Mouse (Mus musculus) CH12.LX (cell line): ENCODE measurements around the gene Uap1.

Experiments
- BHLHE40 ChIP-seq: IDR thresholded peaks from 2 replicates; pipeline ENCODE4 v1.6.1; 2011; ENCODE audit warnings: mild to moderate bottlenecking, low read depth, low read length, improper control_type of control experiment
- CHD2 ChIP-seq: IDR thresholded peaks from 2 replicates; pipeline ENCODE4 v1.6.1; 2011; ENCODE audit warnings: low read length, improper control_type of control experiment
- CTCF ChIP-seq, 2 experiments: IDR thresholded peaks in 1 of 2; conservative IDR thresholded peaks in 1 of 2; 2 replicates each; pipeline ENCODE4 v1.5.1; 2011 to 2012; ENCODE audit warnings: low read depth in 2 of 2, low read length in 2 of 2, improper control_type of control experiment in 1 of 2, inconsistent platforms in 1 of 2, mild to moderate bottlenecking in 1 of 2, moderate library complexity in 1 of 2
- EP300 ChIP-seq: IDR thresholded peaks from 2 replicates; pipeline ENCODE4 v1.6.1; 2011; ENCODE audit warnings: low read length, improper control_type of control experiment
- ETS1 ChIP-seq: conservative IDR thresholded peaks from 2 replicates; pipeline ENCODE4 v1.6.1; 2012; ENCODE audit warnings: low read depth, mild to moderate bottlenecking, inconsistent platforms, low read length, improper control_type of control experiment, moderate library complexity
- JUND ChIP-seq: conservative IDR thresholded peaks from 2 replicates; pipeline ENCODE4 v1.6.1; 2011; ENCODE audit warnings: low read depth, low read length, improper control_type of control experiment
- MAX ChIP-seq: IDR thresholded peaks from 2 replicates; pipeline ENCODE4 v1.6.1; 2011; ENCODE audit warnings: low read length, improper control_type of control experiment
- MEF2A ChIP-seq: IDR thresholded peaks from 2 replicates; pipeline ENCODE4 v1.6.1; 2014; ENCODE audit warnings: low read depth, mild to moderate bottlenecking, inconsistent platforms, low read length, improper control_type of control experiment, borderline replicate concordance
- POLR2A ChIP-seq: IDR thresholded peaks from 2 replicates; pipeline ENCODE4 v1.6.1; 2011; ENCODE audit warnings: low read depth, mild to moderate bottlenecking, improper control_type of control experiment, low read length
- SIN3A ChIP-seq: IDR thresholded peaks from 2 replicates; pipeline ENCODE4 v1.6.1; 2012; ENCODE audit warnings: low read length, improper control_type of control experiment, inconsistent platforms
- USF1 ChIP-seq: IDR thresholded peaks from 2 replicates; pipeline ENCODE4 v1.6.1; 2014; ENCODE audit warnings: low read depth, mild to moderate bottlenecking, inconsistent platforms, low read length, improper control_type of control experiment
- ZC3H11A ChIP-seq: IDR thresholded peaks from 2 replicates; pipeline ENCODE4 v1.6.1; 2012; ENCODE audit warnings: low read depth, mild to moderate bottlenecking, inconsistent platforms, low read length, improper control_type of control experiment
- ZNF384 ChIP-seq: IDR thresholded peaks from 2 replicates; pipeline ENCODE4 v1.6.1; 2012; ENCODE audit warnings: low read depth, low read length, improper control_type of control experiment, inconsistent platforms

DNA sequence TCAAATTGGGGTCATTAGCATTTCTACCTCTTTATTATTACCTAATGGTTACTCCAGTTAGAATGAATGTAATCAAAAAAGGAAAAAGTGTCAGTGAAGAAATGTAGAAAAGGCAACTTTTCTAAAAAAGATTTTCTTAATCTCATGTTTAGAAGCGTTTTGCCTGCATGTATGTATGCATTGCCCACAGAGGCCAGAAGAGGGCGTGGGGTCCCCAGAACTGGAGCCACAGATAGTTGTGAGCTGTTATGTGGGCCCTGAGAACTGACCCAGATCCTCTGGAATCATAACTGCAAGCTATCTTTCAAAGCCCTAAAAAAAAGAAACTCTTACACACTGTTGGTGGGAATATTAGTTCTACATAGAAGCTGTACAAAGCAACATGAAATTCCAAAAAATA lies 19.5 kb downstream of the Uap1 start:
- TF ChIP-seq CHD2 (no peak), ZNF384 (no peak), POLR2A (no peak), EP300 (no peak), ETS1 (no peak), USF1 (no peak), MAX (no peak), CTCF (conservative IDR thresholded peaks at IDR 0.05 in 1 of 2, IDR thresholded peaks at IDR 0.05 in 1 of 2; ENCODE audit: low read depth in 2 of 2, low read length in 2 of 2) (peak in 1 of 2 experiments; percentile 35; a peak in 2 of 4 replicates), MEF2A (no peak), ZC3H11A (no peak), JUND (no peak), SIN3A (no peak), BHLHE40 (no peak)
